Mouse (Mus musculus): Measurements from ENCODE around the gene Pcyt2. TPM values are rescaled to one million over a fixed set of nuclear protein-coding genes. Genes with fewer than 3 reads are reported as not detected.

The Pcyt2 gene
- polyA plus RNA-seq (2012; rRNA removed): 132 and 188 TPM in 2 replicates

DNA sequence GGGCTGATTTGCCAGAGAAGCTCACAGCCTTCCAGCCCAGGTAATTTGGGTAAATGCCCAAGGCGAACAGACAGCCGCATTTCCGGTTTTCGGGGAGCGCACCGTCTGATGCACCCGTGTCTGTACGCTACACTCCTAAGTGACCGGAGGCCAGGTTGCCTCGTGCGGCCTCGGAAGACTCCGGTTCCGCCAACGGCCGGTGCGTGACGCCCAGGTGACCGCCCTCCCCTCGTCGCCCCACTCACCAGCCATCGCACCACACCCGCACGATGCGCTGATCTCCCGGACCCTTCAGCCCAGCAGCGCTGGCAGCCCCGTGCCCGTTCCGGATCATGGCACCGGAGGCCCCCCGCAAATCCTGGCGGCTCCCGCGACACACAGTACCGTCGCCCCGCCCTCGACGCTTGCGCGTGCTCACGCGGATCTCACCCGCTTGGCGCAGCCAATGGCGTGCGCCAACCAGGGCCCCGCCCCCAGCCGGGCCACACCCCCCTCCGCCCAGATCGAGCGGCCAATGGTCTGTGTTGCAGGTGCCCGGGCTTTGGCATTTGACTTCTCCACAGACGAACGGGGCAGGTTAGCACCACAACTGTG, at the start of gene Pcyt2:
Gene Pcyt2 (minus strand): TSS at position 418 of the 594 bp plus-strand sequence.

DNA sequence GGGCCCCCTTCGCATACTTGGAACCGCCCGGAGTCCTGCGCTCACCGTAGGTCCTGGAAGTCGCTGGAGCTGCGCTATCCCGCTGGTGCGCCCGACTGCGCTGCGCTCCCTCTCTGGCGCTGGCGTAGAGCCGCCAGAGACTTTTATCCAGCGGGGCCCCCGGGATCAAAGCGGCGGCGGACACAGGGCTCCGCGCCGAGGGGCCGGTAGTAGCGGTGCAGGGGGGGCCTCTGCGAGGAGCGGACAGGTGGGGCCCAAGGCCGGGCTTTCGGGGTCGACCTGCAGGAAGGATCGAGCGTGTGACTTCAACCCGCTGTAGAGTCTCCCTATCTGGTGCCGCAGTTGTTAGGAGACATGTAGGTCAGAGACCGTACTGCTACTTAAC, 43.3 kb upstream of the Pcyt2 start, which contains the start of gene Notum:
Gene Notum (minus strand): TSS at position 100 of the 385 bp plus-strand sequence.

DNA sequence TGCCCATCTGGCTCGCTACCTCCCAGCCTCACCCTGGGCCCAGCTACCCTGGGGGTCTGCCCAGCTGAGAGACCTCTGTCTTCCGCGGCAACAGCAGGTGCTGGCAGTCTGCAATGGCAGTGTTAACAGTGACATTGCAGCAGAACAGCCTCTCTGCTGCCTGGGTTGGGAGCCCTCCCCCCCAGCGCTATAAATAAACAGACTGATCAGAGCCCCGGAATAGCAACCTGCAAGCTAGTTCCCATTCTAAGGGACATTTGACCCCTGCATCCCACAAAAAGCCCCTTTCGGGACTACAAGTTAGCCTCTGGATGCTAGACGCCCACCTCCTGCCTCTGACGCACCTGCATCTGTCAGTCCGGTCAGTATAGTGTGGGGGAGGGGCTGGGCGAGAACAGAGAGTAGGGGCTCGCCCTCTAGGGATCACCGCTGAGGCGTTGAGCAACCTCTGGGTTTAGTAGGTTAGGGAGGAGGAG, 30.3 kb upstream of the Pcyt2 start, which contains the start of gene Myadml2:
Gene Myadml2 (minus strand): TSS at position 158 of the 476 bp plus-strand sequence.

DNA sequence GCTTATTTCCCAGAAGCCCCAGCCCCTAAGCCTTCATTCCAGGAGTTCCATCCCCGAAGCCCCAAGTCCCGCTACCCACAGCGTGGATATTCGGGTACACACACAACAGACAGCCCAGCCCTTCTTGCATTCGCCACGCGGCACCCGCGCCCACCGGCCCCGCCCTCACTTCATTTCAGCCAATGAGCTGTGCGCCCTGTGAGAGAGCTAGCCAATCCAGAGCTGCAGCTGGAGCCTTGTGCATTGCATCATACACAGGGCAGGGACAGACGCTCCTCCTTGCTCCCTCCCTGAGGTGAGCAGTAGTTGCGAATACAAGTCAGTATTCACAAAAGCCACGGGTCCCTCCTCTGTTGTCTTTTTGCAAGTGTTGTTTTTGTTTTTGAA, 25.9 kb upstream of the Pcyt2 start, which contains the start of gene Pycr1:
Gene Pycr1 (minus strand): TSS at position 169 of the 387 bp plus-strand sequence.

DNA sequence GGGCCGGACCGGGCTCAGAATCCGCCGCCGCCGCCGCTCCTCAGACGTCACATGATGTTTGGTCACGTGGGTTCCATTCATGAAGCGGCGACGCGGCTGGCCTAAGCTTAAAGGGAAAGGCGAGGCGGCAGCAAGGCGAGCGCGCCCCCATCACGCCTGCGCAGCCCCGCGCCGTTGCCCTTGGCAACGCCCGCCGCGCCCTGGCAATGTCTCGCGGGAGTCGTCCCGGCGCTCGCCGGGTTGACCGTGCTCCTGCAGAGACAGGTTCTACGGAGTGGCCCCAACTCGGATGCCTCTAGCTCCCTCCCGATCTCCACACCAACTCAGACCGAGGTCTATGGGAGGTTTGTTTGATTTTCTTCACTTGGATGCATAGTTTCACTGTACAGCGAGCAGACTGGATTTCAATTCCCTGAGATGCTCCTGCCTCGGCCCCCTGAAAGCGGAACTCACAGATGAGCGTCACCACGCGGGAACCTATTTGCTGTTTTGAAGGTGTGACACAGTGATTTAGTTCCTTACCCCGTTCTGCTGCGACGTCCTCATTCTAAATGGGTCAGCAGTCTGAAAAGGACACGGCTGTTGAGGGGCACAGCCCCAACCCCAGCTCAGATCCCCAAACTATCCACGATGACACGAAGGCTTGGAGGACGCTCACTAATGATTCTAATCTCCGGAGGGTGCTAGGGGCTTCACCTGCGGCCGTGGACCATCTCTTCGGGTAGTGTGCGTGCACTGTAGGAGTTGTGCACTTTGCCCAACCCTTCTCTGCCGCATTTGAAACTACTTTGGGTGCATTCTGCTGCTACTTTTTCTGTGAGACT, 16.0 kb upstream of the Pcyt2 start, which contains the start of gene Mafg:
Gene Mafg (minus strand): TSS at position 81 of the 824 bp plus-strand sequence.

DNA sequence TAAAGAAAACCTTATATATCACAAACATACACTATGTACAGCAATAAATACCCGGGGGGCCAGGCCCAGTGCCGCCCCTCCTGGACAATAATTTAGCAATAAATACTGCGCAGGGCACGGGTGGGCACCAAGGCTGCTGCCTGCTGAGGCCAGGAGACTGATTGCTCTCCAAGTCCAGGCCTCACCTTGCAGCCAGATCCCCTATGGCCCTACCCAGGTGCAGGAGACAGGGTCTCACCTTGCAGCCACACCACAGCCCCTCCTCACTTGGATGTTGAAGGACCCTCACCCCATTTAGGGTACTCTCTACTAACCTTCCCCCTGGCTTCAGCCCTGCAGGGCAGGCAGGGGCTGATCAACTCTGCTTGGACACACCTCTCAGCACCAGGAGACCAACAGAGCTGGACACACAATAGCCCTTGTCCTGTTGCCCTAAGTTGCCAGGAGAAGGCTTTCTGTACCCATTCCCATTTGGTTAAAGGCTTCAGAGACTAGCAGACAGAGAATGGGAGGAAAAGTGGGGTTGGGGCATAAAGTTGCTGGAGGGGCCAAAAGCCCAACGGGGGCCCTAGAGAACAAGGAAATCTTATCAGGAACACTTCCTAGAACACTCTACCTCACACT, 7.5 kb upstream of the Pcyt2 start, which contains the start of gene Sirt7:
Gene Sirt7 (minus strand): TSS at position 89 of the 624 bp plus-strand sequence.

DNA sequence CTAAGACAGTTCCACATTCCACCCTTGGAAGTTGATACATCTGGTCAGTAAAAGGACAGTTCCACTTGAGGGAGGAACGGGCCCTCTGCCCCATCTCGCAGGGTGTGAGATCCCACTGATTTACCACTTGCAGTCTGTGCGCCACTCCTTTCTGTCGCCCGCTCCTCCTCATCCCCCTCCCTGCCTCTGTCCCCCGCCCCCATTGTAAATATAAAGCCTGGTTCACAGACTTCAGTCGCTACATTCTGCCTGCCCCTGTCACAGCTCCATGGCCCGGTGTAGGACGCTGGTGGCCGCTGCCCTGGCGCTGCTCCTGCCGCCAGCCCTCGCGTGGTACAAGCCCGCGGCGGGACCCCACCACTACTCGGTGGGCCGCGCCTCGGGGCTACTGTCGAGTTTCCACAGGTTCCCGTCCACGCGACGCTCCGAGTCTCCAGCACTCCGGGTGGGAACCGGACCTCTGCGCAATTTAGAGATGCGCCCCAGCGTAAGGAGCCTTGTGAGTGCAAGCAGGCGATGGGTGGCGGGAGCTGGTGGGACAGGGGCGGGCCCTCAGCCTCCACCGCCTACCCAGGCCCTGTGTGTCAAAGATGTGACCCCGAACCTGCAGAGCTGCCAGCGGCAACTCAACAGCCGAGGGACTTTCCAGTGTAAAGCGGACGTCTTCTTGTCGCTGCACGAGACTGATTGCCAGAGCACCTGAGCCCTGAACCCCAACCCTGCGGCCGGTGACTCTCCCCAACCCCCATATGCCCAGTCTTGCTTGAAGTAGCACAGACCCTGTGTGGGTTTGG, 9.3 kb downstream of the Pcyt2 start, which contains the start of gene Npb:
Gene Npb (plus strand): TSS at position 237 of the 794 bp plus-strand sequence.

DNA sequence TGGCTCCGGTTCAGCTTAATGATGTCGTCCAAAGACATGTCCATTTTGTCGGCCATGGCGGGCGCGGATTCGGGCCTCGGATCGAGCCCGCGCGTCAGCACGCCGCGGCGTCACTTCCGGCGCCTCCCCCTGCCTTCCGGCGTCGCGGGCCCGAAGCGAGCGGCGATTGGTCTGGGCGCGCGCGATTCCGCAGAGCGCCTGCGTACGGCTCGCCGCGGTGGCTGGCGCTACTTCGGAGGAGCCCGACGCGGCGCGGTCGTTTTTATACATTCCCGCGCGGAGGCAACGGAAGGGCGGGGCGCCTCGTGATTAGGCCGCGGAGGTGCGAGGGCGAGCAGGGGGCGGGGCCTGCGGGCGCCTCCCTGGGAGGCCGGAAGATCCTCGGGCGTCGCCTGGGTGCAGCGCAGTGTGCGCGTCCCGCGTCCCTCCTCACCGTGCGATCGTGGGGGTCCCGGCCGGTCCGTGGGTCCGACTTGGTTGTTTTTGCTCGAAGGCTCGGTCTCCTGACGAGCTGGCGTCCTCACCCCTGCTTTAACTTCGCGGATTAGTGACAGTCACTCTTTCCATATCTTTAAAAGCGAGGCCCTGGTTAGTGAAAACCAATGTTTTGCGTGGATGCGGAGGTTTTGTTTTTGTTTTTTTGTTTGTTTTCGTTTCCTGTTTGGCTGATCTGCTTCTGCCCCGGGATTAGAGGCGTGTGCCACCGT, 19.3 kb downstream of the Pcyt2 start, which contains the start of the genes Alyref and Anapc11:
Gene Alyref (minus strand): TSS at position 83 of the 707 bp plus-strand sequence.
Gene Anapc11 (plus strand): TSS at position 139 of the 707 bp plus-strand sequence.

DNA sequence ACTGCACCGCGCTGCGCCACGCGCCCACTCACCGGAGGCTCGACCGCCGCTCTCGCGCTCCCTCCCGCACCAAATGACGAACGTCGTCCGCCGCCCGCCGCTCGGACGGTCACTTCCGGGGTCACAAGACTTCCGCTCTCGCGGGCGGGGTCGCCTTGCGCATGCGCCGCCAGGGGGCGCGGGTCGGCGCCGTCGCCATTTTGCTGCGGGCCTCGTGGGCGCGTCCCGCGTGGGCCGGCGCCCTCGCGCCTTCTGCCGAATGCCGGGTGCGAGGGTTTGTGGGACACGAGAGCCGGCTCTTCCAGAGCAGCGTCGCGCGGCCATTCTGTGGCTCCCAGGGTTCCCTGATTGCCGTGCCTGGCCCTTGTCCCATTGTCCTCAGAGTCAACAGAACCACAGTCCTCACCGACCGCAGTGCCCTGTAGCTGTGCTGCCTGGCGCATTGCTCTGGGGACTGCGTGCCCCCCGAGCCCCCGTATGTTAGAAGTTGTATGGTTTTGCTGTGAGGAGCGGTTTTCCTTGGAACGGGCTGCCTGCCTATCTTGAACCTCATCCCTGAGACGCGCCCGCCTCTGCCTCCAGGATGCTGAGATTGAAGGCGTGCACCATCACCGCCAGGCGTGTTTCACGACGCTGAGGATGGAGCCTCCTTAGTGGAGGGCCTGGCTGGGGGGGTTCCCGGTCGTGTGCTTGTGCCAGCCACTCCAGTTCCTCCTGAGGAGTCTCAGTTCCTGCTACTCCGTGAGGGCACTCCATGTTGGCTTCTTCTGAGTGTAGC, 36.1 kb downstream of the Pcyt2 start, which contains the start of gene Arhgdia:
Gene Arhgdia (minus strand): TSS at position 135 of the 778 bp plus-strand sequence.

DNA sequence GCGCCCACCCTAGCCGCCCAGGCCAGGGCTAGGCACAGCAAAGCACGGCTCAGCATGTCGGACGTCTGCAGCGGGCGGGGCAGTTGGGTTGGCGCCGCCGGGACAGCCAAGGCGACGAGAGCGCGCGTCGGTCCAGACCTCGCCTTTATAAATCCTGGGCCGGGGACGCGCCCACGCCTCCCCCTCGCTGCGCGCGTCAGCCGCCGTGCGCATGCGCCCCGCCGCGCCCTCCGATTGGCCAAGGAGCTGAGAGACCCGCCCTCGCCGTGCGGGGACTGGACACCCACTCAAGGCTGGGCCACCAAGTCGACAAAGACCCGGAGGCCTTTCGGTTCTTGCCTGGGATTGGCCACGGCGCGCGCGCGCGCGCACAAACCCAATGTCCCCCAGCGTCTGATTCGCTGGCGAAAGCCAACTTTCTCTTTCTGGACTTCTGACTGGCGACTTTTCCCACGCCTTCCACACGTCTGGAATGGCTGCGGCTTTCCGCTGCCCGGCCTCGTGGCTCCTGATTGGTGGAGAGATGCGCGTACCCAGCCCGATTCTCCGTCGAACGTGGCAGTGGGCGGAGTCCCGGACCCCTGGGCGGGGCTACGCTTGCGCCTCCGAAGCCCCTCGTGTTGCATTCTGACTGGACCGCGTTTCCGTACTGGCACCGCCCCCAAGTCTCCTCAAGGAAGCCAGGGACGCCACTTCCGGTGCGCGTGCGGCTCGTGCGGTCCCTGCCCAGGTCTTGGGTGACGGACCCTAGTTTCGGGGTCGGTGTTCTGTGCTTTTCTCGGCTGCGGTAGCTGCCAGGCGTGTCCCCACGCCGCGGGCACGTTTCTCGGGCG, 44.8 kb downstream of the Pcyt2 start, which contains the start of gene P4hb:
Gene P4hb (minus strand): TSS at position 502 of the 833 bp plus-strand sequence.

Other genes starting within 250 kb of the Pcyt2 start
- gene Faap100, start 239.2 kb downstream of the Pcyt2 start, polyA plus RNA-seq (2012; rRNA removed): 26.2 and 38.4 TPM in 2 replicates
- 43.1 and 58.4 TPM in 2 replicates for gene Nploc4, start 180.2 kb downstream of the Pcyt2 start, polyA plus RNA-seq (2012; rRNA removed)
- gene Tspan10, start 175.3 kb downstream of the Pcyt2 start, polyA plus RNA-seq (2012; rRNA removed): 0.11 and 0.24 TPM in 2 replicates
- 0.35 and 0.37 TPM in 2 replicates for gene Pde6g, start 164.4 kb downstream of the Pcyt2 start, polyA plus RNA-seq (2012; rRNA removed)
- 6.9 and 7.4 TPM in 2 replicates for gene Oxld1, start 159.9 kb downstream of the Pcyt2 start, polyA plus RNA-seq (2012; rRNA removed)
- 36.2 and 42.9 TPM in 2 replicates for gene Ccdc137, start 159.8 kb downstream of the Pcyt2 start, polyA plus RNA-seq (2012; rRNA removed)
- gene Arl16, start 150.3 kb downstream of the Pcyt2 start, polyA plus RNA-seq (2012; rRNA removed): 30.2 and 41.6 TPM in 2 replicates
- 106 and 125 TPM in 2 replicates for gene Mrpl12, start 133.3 kb downstream of the Pcyt2 start, polyA plus RNA-seq (2012; rRNA removed)
- gene Slc25a10, start 126.1 kb downstream of the Pcyt2 start, polyA plus RNA-seq (2012; rRNA removed): 39.4 and 50.5 TPM in 2 replicates
- gene Gcgr, start 87.2 kb downstream of the Pcyt2 start, polyA plus RNA-seq (2012; rRNA removed): 1.2 and 1.7 TPM in 2 replicates
- gene Mcrip1, start 68.2 kb downstream of the Pcyt2 start, polyA plus RNA-seq (2012; rRNA removed): 164 and 177 TPM in 2 replicates
- not detected in 2 replicates for gene Ppp1r27, start 66.8 kb downstream of the Pcyt2 start, polyA plus RNA-seq (2012; rRNA removed)
- 365 and 391 TPM in 2 replicates for gene P4hb, start 44.7 kb downstream of the Pcyt2 start, polyA plus RNA-seq (2012; rRNA removed)
- 303 and 501 TPM in 2 replicates for gene Arhgdia, start 36.3 kb downstream of the Pcyt2 start, polyA plus RNA-seq (2012; rRNA removed)
- gene Alyref, start 19.6 kb downstream of the Pcyt2 start, polyA plus RNA-seq (2012; rRNA removed): 300 and 546 TPM in 2 replicates
- 138 and 143 TPM in 2 replicates for gene Anapc11, start 19.5 kb downstream of the Pcyt2 start, polyA plus RNA-seq (2012; rRNA removed)
- 1.4 TPM in 2 replicates for gene Npb, start 9.5 kb downstream of the Pcyt2 start, polyA plus RNA-seq (2012; rRNA removed)
- gene Sirt7, start 7.3 kb upstream of the Pcyt2 start, polyA plus RNA-seq (2012; rRNA removed): 44.4 and 107 TPM in 2 replicates
- gene Mafg, start 15.7 kb upstream of the Pcyt2 start, polyA plus RNA-seq (2012; rRNA removed): 42.7 and 60.6 TPM in 2 replicates
- 13.8 and 25.2 TPM in 2 replicates for gene Pycr1, start 25.8 kb upstream of the Pcyt2 start, polyA plus RNA-seq (2012; rRNA removed)
- 0.08 and 0.26 TPM in 2 replicates for gene Myadml2, start 30.2 kb upstream of the Pcyt2 start, polyA plus RNA-seq (2012; rRNA removed)
- gene Notum, start 43.2 kb upstream of the Pcyt2 start, polyA plus RNA-seq (2012; rRNA removed): 2.2 and 5.1 TPM in 2 replicates
- gene Aspscr1, start 55.0 kb upstream of the Pcyt2 start, polyA plus RNA-seq (2012; rRNA removed): 69.8 and 105 TPM in 2 replicates
- gene Cenpx, start 95.8 kb upstream of the Pcyt2 start, polyA plus RNA-seq (2012; rRNA removed): 49.4 and 73.3 TPM in 2 replicates
- 68.5 and 84.3 TPM in 2 replicates for gene Lrrc45, start 96.0 kb upstream of the Pcyt2 start, polyA plus RNA-seq (2012; rRNA removed)
- 63.0 and 69.7 TPM in 2 replicates for gene Rac3, start 103.5 kb upstream of the Pcyt2 start, polyA plus RNA-seq (2012; rRNA removed)
- 11.3 and 14.7 TPM in 2 replicates for gene Dcxr, start 109.3 kb upstream of the Pcyt2 start, polyA plus RNA-seq (2012; rRNA removed)
- 0.55 and 2.0 TPM in 2 replicates for gene Cbr2, start 114.2 kb upstream of the Pcyt2 start, polyA plus RNA-seq (2012; rRNA removed)
- gene Hmga1b, start 144.9 kb upstream of the Pcyt2 start, polyA plus RNA-seq (2012; rRNA removed): 3.8 and 8.8 TPM in 2 replicates
- 41.7 and 45.5 TPM in 2 replicates for gene Rfng, start 166.3 kb upstream of the Pcyt2 start, polyA plus RNA-seq (2012; rRNA removed)
- gene Gps1, start 166.3 kb upstream of the Pcyt2 start, polyA plus RNA-seq (2012; rRNA removed): 169 and 233 TPM in 2 replicates
- gene Dus1l, start 178.5 kb upstream of the Pcyt2 start, polyA plus RNA-seq (2012; rRNA removed): 52.1 and 79.3 TPM in 2 replicates
- 227 and 256 TPM in 2 replicates for gene Fasn, start 206.6 kb upstream of the Pcyt2 start, polyA plus RNA-seq (2012; rRNA removed)

Data from central nervous system, embryonic 11.5 days (tissue).